Mouse (Mus musculus) kidney, adult 2 months (tissue): ENCODE measurements around the gene Spocd1.

Experiments
- CTCF ChIP-seq: fragments of 200-500 bp; conservative IDR thresholded peaks from 2 replicates; pipeline ENCODE4 v1.5.1; 2011; ENCODE audit warnings: low read depth, mild to moderate bottlenecking, control low read depth, low read length, moderate library complexity, mixed read lengths; ENCODE audit not compliant: insufficient read depth, insufficient read length
- POLR2A ChIP-seq: fragments of 200-500 bp; IDR thresholded peaks from one replicate; pipeline ENCODE4 v1.6.1; 2011; ENCODE audit warnings: low read depth, low read length, control low read depth

DNA sequence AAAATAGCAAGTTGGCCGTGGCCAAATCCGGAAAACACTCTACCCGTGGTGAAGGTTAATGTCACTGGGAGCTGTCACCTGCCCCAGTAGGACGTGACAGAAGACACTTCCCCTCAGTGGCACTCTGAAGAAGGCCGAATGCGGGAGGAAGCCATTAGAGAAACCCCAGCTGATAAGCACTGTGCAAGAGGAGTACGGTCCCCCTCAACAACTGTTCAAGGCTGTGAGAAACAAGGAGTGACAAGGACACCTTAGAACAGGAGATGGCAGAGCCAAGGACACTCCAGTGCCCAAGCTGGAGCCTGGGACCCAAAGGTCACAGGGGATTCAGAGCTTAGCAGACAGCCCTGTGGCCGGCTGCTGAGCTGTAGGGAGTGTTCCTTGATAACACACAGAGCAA, 2.5 kb upstream of the Spocd1 start:
- TF ChIP-seq POLR2A (no peak), CTCF (no peak)
